Mouse (Mus musculus): ENCODE measurements around the gene C9orf72. TPM values are rescaled to one million over a fixed set of nuclear protein-coding genes. Genes with fewer than 3 reads are reported as not detected.

C9orf72 gene
- polyA plus RNA-seq, 1 experiment = 18.7 TPM

GRCm38 (mm10) chr4:35192725-35193124, 33.2 kb downstream of the C9orf72 start:
- H3K27ac ChIP-seq (ENCODE audit: insufficient read depth, low read length) = no peak overlapping the region
- peaks cover 2% of the 10 kb centered on the region for H3K4me1 ChIP-seq (ENCODE audit: control insufficient read depth, insufficient read depth, low read length)
- H3K9ac ChIP-seq (ENCODE audit: low read depth, poor library complexity, severe bottlenecking) = no peak overlapping the region
- no peaks in the 10 kb centered on the region for H3K27me3 ChIP-seq (ENCODE audit: control insufficient read depth, insufficient read depth, low read length, poor library complexity, severe bottlenecking)
- TF ChIP-seq POLR2A (IDR thresholded peaks at IDR 0.05; ENCODE audit: insufficient read depth, low read length) = no peak
- no peak for TF ChIP-seq EP300 (IDR thresholded peaks at IDR 0.05; ENCODE audit: insufficient read depth, low read depth, low read length)
- no peak for TF ChIP-seq CTCF (IDR thresholded peaks at IDR 0.05; ENCODE audit: low read depth, low read length)
- no peak overlapping the region for H3K4me3 ChIP-seq (ENCODE audit: low read depth, low read length)
- no peaks in the 10 kb centered on the region for H3K9me3 ChIP-seq (replicated peaks; ENCODE audit: control insufficient read depth, insufficient read depth, low read length, poor library complexity, severe bottlenecking)
- no peaks in the 10 kb centered on the region for H3K36me3 ChIP-seq (ENCODE audit: control insufficient read depth, insufficient read depth, low read length, poor library complexity, severe bottlenecking)

GRCm38 (mm10) chr4:35189794-35190193, 36.2 kb downstream of the C9orf72 start:
- Histone ChIP-seq H3K9me3 (replicated peaks; ENCODE audit: control insufficient read depth, insufficient read depth, low read length, poor library complexity, severe bottlenecking) (no peaks in the 10 kb centered on the region), H3K4me3 (ENCODE audit: low read depth, low read length) (no peak overlapping the region), H3K9ac (ENCODE audit: low read depth, poor library complexity, severe bottlenecking) (no peak overlapping the region), H3K4me1 (ENCODE audit: control insufficient read depth, insufficient read depth, low read length) (peaks cover 2% of the 10 kb centered on the region), H3K27me3 (ENCODE audit: control insufficient read depth, insufficient read depth, low read length, poor library complexity, severe bottlenecking) (no peaks in the 10 kb centered on the region), H3K36me3 (ENCODE audit: control insufficient read depth, insufficient read depth, low read length, poor library complexity, severe bottlenecking) (no peaks in the 10 kb centered on the region), H3K27ac (ENCODE audit: insufficient read depth, low read length) (no peak overlapping the region)
- TF ChIP-seq CTCF (IDR thresholded peaks at IDR 0.05; ENCODE audit: low read depth, low read length) (no peak), EP300 (IDR thresholded peaks at IDR 0.05; ENCODE audit: insufficient read depth, low read depth, low read length) (no peak), POLR2A (IDR thresholded peaks at IDR 0.05; ENCODE audit: insufficient read depth, low read length) (no peak)

GRCm38 (mm10) chr4:35187617-35188326, 38.2 kb downstream of the C9orf72 start:
- H3K9ac ChIP-seq (ENCODE audit: low read depth, poor library complexity, severe bottlenecking) = no peak overlapping the region
- H3K9me3 ChIP-seq (replicated peaks; ENCODE audit: control insufficient read depth, insufficient read depth, low read length, poor library complexity, severe bottlenecking) = no peaks in the 10 kb centered on the region
- peaks cover 2% of the 10 kb centered on the region for H3K4me1 ChIP-seq (ENCODE audit: control insufficient read depth, insufficient read depth, low read length)
- H3K4me3 ChIP-seq (ENCODE audit: low read depth, low read length) = no peak overlapping the region
- H3K36me3 ChIP-seq (ENCODE audit: control insufficient read depth, insufficient read depth, low read length, poor library complexity, severe bottlenecking) = no peaks in the 10 kb centered on the region
- TF ChIP-seq CTCF (IDR thresholded peaks at IDR 0.05; ENCODE audit: low read depth, low read length) (no peak), EP300 (IDR thresholded peaks at IDR 0.05; ENCODE audit: insufficient read depth, low read depth, low read length) (no peak), POLR2A (IDR thresholded peaks at IDR 0.05; ENCODE audit: insufficient read depth, low read length) (no peak)
- H3K27ac ChIP-seq (ENCODE audit: insufficient read depth, low read length) = no peak overlapping the region
- no peaks in the 10 kb centered on the region for H3K27me3 ChIP-seq (ENCODE audit: control insufficient read depth, insufficient read depth, low read length, poor library complexity, severe bottlenecking)

DNA sequence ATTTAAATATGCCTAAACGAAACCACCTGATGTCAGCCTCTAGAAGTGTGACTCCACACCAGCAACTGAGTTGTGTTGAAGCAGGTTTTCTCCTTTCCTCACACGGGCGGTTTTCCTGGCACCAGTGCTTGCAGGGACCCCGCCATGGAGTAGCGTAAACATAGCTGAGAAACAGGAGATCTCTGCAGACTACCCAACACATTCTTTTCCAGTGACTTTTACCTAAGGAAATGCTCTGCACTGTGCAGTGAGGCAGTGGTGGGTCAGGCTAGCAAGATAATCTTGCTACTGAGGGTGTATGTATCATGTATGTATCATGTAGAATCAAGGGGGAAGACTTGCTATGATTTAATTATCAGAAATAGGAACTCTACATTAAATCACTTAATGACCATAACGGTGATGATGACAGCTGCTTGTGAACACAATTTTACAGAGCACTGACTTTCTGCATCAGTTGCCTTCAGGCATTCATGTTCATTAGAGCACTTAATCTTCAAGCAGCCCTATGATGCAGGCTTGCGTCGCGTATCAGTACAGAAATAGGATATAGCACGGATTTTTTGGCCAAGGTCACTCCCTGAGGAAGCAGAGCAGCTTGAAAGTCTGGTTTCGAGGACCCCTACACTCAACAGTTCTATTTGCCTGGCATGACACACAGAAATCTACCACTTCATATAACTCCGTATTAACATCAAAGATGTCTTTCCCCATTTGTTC, 47.9 kb downstream of the C9orf72 start:
- no peaks in the 10 kb centered on the region for H3K27me3 ChIP-seq (ENCODE audit: control insufficient read depth, insufficient read depth, low read length, poor library complexity, severe bottlenecking)
- no peaks in the 10 kb centered on the region for H3K36me3 ChIP-seq (ENCODE audit: control insufficient read depth, insufficient read depth, low read length, poor library complexity, severe bottlenecking)
- no peak overlapping the region for H3K27ac ChIP-seq (ENCODE audit: insufficient read depth, low read length)
- H3K9ac ChIP-seq (ENCODE audit: low read depth, poor library complexity, severe bottlenecking) = no peak overlapping the region
- H3K9me3 ChIP-seq (replicated peaks; ENCODE audit: control insufficient read depth, insufficient read depth, low read length, poor library complexity, severe bottlenecking) = no peaks in the 10 kb centered on the region
- H3K4me1 ChIP-seq (ENCODE audit: control insufficient read depth, insufficient read depth, low read length) = no peaks in the 10 kb centered on the region
- TF ChIP-seq EP300 (IDR thresholded peaks at IDR 0.05; ENCODE audit: insufficient read depth, low read depth, low read length) (no peak), POLR2A (IDR thresholded peaks at IDR 0.05; ENCODE audit: insufficient read depth, low read length) (no peak), CTCF (IDR thresholded peaks at IDR 0.05; ENCODE audit: low read depth, low read length) (no peak)
- no peak overlapping the region for H3K4me3 ChIP-seq (ENCODE audit: low read depth, low read length)

DNA sequence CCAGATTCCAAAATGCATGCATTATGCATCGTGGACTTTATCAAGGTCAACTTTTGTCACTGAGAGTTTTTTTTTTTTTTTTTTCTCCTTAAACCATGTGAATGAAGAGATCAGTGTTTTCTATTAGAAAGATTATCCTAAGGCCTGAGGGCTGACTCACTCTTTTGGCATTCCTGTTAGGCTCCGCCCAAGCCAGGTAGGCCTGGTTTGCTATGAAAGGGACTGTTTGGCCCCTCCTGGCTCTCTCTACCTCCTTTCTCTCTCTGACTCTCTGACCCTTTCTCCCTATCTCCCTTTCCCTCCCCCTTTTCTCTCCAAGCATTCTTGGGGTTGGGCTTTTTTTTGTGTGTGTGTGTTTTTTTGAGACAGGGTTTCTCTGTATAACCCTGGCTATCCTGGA, 50.4 kb downstream of the C9orf72 start:
- no peaks in the 10 kb centered on the region for H3K4me1 ChIP-seq (ENCODE audit: control insufficient read depth, insufficient read depth, low read length)
- H3K27ac ChIP-seq (ENCODE audit: insufficient read depth, low read length) = no peak overlapping the region
- no peak overlapping the region for H3K9ac ChIP-seq (ENCODE audit: low read depth, poor library complexity, severe bottlenecking)
- H3K4me3 ChIP-seq (ENCODE audit: low read depth, low read length) = no peak overlapping the region
- no peaks in the 10 kb centered on the region for H3K9me3 ChIP-seq (replicated peaks; ENCODE audit: control insufficient read depth, insufficient read depth, low read length, poor library complexity, severe bottlenecking)
- H3K36me3 ChIP-seq (ENCODE audit: control insufficient read depth, insufficient read depth, low read length, poor library complexity, severe bottlenecking) = no peaks in the 10 kb centered on the region
- no peaks in the 10 kb centered on the region for H3K27me3 ChIP-seq (ENCODE audit: control insufficient read depth, insufficient read depth, low read length, poor library complexity, severe bottlenecking)
- no peak for TF ChIP-seq CTCF (IDR thresholded peaks at IDR 0.05; ENCODE audit: low read depth, low read length)
- TF ChIP-seq POLR2A (IDR thresholded peaks at IDR 0.05; ENCODE audit: insufficient read depth, low read length) = no peak
- TF ChIP-seq EP300 (IDR thresholded peaks at IDR 0.05; ENCODE audit: insufficient read depth, low read depth, low read length) = no peak

- no peaks in the 10 kb centered on the region for H3K36me3 ChIP-seq (ENCODE audit: control insufficient read depth, insufficient read depth, low read length, poor library complexity, severe bottlenecking)
- H3K4me1 ChIP-seq (ENCODE audit: control insufficient read depth, insufficient read depth, low read length) = no peaks in the 10 kb centered on the region
- H3K27ac ChIP-seq (ENCODE audit: insufficient read depth, low read length) = no peak overlapping the region
- H3K9me3 ChIP-seq (replicated peaks; ENCODE audit: control insufficient read depth, insufficient read depth, low read length, poor library complexity, severe bottlenecking) = no peaks in the 10 kb centered on the region
- no peak for TF ChIP-seq EP300 (IDR thresholded peaks at IDR 0.05; ENCODE audit: insufficient read depth, low read depth, low read length)
- no peak for TF ChIP-seq POLR2A (IDR thresholded peaks at IDR 0.05; ENCODE audit: insufficient read depth, low read length)
- TF ChIP-seq CTCF (IDR thresholded peaks at IDR 0.05; ENCODE audit: low read depth, low read length) = no peak
- no peak overlapping the region for H3K4me3 ChIP-seq (ENCODE audit: low read depth, low read length)
- no peak overlapping the region for H3K9ac ChIP-seq (ENCODE audit: low read depth, poor library complexity, severe bottlenecking)
- no peaks in the 10 kb centered on the region for H3K27me3 ChIP-seq (ENCODE audit: control insufficient read depth, insufficient read depth, low read length, poor library complexity, severe bottlenecking)
Observed at GRCm38 (mm10) chr4:35173551-35173950, 52.4 kb downstream of the C9orf72 start.

All from ES-Bruce4 (cell line).